Mouse (Mus musculus) megakaryocyte-erythroid progenitor cell, adult 5-6 weeks (primary cell): ENCODE results near the gene Ier5l. TPM values are rescaled to one million over a fixed set of nuclear protein-coding genes. Genes with fewer than 3 reads are reported as not detected.

ENCODE experiments used
- ATAC-seq: replicated peaks from 2 replicates; pipeline ENCODE4 v1.8.0; 2016; ENCODE audit warnings: mild to moderate bottlenecking, inconsistent platforms; ENCODE audit not compliant: severe bottlenecking, poor library complexity, low FRiP score, low TSS enrichment
- total RNA-seq, 2 experiments: library from RNA; stranded (forward) in 1 of 2; stranded (reverse) in 1 of 2; fragments of 200-1000, 215-1000 nt in 1 of 2; fragments of >200 nt in 1 of 2; fragmentation: Nextera tagmentation in 1 of 2; gene quantifications; 2 replicates each; pipeline ENCODE4 v1.2.3; 2014 to 2017

The Ier5l gene
- total RNA-seq, 2 experiments from 2014 or later: 0.56 TPM; not detected in 1

- no peak for ATAC-seq
Observed at GRCm38 (mm10) chr2:30471795-30472720, 2.0 kb downstream of the Ier5l start.

GRCm38 (mm10) chr2:30471051-30471450 is 3.0 kb downstream of the Ier5l start:
- ATAC-seq: no peak

GRCm38 (mm10) chr2:30470143-30470946 is 3.7 kb downstream of the Ier5l start:
- ATAC-seq: no peak

GRCm38 (mm10) chr2:30469796-30470142 is 4.2 kb downstream of the Ier5l start:
- ATAC-seq: 0 out of 2 replicates have a peak, but pooled peaks have one; percentile 29

GRCm38 (mm10) chr2:30469009-30469408 is 5.0 kb downstream of the Ier5l start:
- ATAC-seq: no peak

GRCm38 (mm10) chr2:30466787-30467186 is 7.2 kb downstream of the Ier5l start:
- no peak for ATAC-seq

- ATAC-seq: no peak
Observed at GRCm38 (mm10) chr2:30464411-30464810, 9.6 kb downstream of the Ier5l start.

GRCm38 (mm10) chr2:30463904-30464330 is 10.1 kb downstream of the Ier5l start:
- ATAC-seq: peak; percentile 97

GRCm38 (mm10) chr2:30463341-30463761 is 10.7 kb downstream of the Ier5l start:
- no peak for ATAC-seq

GRCm38 (mm10) chr2:30459241-30459640 is 14.8 kb downstream of the Ier5l start:
- ATAC-seq: no peak

- ATAC-seq: no peak
Observed at GRCm38 (mm10) chr2:30458349-30458748, 15.7 kb downstream of the Ier5l start.

GRCm38 (mm10) chr2:30456104-30456980 is 17.7 kb downstream of the Ier5l start:
- ATAC-seq: no peak

- ATAC-seq: no peak; the same call in 1 of the 2 replicates
Observed at GRCm38 (mm10) chr2:30454587-30454986, 19.4 kb downstream of the Ier5l start.

- no peak for ATAC-seq
Observed at GRCm38 (mm10) chr2:30453570-30453969, 20.4 kb downstream of the Ier5l start.

- ATAC-seq: no peak
Observed at GRCm38 (mm10) chr2:30451525-30451924, 22.5 kb downstream of the Ier5l start.

GRCm38 (mm10) chr2:30450530-30450929 is 23.5 kb downstream of the Ier5l start:
- ATAC-seq: no peak

GRCm38 (mm10) chr2:30448371-30448770 is 25.6 kb downstream of the Ier5l start:
- ATAC-seq: no peak

- ATAC-seq: no peak
Observed at GRCm38 (mm10) chr2:30446891-30447826, 26.9 kb downstream of the Ier5l start.
